Mouse (Mus musculus): Measurements from ENCODE around the gene Krt9.

Gene Krt9

DNA sequence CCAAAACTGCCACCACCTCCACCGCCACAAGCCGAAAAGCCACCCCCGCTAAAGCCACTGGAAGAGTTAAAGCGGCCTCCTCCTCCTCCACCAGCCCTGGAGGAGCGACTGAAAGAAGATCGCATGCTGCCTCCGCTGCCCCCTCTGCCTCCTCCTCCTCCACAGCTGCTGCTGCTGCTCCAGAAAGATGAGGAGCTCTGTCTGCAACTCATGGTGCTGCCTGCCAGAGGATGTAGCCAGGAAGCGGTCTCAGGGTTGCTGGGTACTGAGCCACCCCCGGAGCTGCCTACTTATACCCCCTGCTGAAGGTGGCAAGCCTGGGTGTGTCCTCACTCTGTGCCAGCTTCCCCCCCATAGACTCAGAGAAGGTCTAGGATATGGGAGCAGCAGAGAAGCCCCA, at the start of gene Krt9:
Krt9 (minus strand) TSS at position 255 of the 400 bp plus-strand sequence.
- 37% methylated on average over 9 of the region's 9 CpGs for WGBS

DNA sequence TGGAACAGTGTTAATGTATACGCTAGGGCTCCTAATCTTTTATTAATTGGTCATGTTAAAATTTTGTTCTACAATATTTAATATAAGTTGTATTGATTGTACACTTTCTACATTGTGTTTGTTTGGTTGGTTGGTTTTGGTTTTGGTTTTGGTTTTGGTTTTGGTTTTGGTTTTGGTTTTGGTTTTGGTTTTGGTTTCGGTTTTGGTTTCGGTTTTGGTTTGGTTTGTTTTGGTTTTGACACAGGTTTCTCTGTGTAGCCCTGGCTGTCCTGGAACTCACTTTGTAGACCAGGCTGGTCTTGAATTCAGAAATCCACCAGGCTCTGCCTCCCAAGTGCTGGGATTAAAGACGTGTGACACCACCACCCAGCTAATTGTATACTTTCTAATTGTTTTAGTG, 47.2 kb upstream of the Krt9 start:
- 90% methylated on average over 4 of the region's 4 CpGs for WGBS

DNA sequence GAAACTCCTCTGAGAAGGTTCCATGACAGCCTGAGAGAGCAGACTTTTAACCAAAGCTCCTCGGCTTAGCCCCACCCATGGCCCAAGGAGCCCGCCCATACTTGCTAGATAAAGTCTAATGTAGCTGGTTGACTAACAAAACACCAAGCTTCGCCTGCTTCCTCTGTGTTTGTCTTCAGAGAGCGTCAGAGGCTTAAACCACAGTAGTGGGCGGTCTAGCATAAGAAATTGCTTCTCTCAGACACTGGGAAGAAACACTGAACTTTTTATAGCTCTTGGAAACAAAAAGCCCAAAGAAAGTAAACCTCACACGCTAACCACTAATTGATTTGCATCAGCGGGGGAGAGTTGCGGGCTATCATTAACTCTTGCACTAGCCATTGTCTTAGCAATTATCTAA, 28.7 kb upstream of the Krt9 start:
- WGBS, result 33% methylated on average over 8 of the region's 8 CpGs

DNA sequence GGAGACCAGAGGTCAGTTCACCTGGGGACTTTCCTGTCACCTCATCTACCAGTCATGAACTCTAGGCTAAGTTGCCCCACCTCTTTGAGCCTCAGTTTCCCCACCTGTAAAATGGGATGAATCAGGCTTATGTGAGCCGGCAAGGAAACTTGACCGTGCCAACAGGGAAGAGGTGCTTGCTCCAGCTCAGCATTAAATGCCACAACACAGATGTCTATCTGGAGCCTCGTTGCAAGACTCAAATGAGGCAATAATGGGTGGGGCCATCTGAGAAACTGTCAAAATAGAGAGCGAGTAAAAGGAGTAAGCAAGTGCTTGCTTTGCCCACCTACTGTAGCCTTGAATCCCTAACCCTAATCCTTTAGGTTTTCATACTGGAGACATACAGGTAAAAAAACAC, 26.3 kb upstream of the Krt9 start:
- 81% methylated on average over 4 of the region's 4 CpGs for WGBS

DNA sequence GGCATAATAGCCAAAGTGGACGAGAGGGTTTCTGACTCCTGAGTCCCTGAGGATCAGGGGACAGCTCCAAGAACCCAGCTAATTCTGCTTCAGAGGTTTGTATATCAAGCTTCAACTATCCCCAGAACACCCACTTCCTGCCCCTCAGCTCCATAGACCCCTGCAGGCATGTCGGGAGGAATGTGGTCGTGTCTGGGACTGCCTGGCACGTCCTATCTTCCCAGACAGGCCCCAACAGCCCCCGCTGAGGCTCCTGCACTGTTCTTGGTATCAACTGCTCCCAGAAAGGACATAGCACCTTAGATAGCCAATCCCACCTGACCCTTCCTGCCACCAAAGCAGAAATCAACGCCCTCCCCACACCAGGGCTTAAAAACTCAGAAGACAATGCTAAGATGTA, 15.5 kb upstream of the Krt9 start:
- WGBS, result 77% methylated on average over 6 of the region's 6 CpGs

DNA sequence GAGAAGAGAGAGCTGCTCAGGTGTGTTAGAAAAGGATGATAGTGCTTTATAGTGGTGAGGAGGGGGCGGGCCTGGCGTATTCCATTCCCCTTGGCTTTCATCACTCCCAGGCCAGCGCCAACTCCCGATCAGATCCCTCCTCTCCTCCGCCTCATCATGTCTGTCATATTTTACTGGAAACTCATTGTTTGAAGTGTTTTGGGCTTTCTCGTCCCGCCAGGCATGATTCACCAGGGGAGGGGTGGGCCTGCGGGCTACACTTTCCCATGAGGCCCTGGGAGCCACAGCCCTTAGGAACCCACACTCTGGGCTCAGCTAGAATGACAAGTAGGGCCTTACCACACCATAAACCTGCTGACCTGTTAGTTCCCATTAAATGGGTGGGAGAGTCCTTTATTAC, 14.5 kb upstream of the Krt9 start, which contains the start of gene Krt14:
Krt14 (minus strand) TSS at position 51 of the 400 bp plus-strand sequence.
- 81% methylated on average over 8 of the region's 8 CpGs for WGBS

DNA sequence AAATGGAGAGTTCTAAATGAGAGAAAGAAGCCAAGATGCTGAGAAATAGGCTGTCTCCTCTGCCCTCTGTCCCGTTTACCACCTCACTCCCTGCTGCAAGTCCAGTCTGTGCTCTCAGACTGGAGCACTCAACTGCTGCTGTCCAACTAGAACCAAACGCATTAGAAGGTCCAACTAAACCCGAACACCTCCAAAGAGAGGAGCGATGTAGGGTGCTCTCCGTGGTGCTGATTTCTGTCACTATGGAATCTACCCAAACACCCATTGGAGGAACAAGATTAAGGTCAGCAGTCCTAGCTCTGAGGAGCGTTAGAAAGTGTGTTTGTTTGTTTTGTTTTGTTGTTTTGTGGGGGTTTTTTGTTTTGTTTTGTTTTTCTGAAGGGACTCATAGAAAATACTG, 10.4 kb upstream of the Krt9 start:
- 56% methylated on average over 6 of the region's 6 CpGs for WGBS

DNA sequence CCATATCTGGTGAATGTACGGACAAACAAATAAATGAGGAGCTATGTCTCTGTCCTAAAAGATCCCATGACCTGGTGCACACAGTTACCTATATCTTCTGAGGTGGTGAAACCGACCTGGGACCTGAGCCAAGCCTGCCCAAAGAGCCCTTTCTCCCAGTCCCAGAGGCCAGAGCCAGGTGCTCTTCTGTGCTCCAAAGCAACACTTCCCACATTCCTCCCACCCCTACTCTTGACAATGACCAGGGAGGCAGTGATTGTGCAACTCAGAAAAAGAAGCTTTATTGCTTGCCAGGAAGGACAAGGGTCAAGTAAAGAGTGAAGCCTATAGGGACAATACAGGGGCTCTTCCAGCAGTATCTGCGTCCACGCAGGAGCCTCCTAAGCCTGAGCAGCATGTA, 9.9 kb upstream of the Krt9 start:
- 84% methylated on average over 4 of the region's 4 CpGs for WGBS

DNA sequence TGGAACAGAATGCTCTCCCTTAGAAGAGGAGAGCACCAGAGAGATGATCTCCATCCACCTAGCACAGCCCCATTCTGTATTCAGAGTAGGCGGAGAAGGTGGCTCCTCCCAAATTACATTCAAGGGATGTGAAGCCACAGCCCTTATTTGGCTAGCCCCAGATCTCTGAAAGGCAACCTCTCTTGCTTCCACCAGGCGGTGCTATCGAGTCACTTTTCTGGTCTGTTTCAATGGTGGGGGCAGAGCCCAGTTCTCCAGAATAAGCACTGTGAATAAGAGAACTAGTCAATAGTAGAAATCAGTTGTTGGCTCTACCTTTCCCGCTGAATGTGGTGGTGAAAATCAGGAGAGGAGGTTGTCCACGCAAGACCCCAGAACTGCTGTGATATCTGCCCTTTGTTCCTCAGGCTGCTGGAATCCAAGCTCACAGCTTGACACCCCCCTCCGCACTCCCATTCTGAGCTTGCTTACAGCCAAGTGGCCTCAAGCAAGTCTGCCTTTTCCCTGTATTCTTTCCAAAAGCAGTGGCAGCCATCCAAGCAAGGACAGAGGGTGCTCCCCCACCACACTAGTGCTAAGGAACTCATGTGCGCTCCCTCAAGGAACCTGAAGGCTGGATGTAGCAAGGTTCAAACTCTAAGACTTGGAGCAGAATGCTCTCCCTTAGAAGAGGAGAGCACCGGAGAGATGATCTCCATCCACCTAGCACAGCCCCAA, 7.2 kb upstream of the Krt9 start:
- 53% methylated on average over 8 of the region's 8 CpGs for WGBS

DNA sequence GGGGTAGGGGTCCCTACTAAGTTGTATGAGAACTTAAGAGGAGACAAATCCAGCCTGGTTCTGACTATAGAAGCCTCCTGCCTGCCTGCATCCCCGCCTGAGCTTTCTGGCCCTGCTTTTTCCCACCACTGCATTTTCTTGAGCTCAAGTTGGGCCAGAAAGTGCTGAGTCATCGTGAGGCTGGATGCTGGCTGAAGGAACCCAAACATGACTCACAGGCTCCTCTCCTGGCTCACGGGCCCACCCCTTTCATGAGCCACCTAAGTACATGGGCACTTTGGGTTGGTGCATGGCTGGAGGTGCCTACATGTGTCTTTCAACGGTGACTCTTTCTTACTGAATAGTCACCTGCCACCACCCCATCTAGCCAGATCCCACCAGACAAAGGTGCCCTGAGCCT, 5.6 kb upstream of the Krt9 start:
- WGBS, result 47% methylated on average over 4 of the region's 4 CpGs

DNA sequence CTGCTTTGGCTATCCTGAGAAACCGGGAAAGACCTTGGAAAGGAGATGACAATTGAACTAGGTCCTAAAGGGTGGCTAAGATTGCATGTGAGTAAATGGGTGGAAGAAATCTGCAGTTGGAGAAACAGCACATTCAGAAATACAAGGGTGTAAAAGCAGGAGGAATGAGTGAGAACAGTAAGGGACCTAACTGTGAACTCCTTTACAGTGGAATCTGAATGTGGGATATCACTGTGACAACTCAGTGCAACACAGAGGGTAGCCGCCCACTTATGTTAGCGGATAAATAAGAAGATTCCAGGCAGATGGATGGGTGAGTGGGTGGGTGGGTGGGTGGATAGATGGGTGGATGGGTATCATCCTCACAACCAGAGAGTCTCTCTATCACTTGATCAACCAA, 1.2 kb downstream of the Krt9 start:
- WGBS, result 68% methylated on average over 3 of the region's 3 CpGs

DNA sequence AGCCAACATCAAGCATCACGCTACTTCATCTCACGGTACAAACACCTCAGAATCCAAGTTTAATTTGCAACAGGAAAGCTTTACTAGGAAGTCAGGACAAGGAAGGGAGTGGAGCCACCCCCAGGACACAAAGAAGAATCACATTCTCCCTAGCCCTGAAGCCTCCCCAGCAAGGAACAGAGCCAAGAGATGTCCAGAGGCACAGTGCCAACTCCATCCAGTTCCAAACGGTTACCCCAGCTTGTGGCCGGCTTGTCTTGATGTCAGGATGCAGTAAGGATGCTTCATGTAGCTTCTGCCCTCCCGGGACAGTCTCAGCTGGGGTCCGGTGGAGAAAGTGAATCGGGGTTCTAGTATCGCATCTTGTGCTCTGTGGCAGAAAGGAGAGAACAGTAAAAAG, 6.3 kb downstream of the Krt9 start:
- WGBS, result 78% methylated on average over 8 of the region's 8 CpGs

DNA sequence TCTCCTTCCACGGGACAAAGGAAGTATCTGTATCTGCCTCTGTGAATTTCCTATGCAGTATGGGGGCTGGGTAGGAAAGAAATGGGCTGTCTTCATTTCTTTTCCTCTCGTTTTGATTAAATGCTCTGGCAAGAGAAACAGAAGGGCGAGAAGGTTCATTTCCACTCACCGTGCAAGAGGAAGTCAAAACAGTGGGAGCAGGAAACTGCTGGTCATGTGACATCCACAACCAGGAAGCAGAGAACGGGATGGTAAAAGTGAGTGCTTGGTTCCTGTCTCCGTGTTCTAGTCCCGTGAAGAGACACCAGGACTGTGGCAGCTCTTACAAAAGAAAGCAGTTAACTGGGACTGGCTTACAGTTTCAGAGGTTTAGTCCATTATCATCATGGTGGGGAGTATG, 11.3 kb downstream of the Krt9 start:
- 67% methylated on average over 7 of the region's 7 CpGs for WGBS

DNA sequence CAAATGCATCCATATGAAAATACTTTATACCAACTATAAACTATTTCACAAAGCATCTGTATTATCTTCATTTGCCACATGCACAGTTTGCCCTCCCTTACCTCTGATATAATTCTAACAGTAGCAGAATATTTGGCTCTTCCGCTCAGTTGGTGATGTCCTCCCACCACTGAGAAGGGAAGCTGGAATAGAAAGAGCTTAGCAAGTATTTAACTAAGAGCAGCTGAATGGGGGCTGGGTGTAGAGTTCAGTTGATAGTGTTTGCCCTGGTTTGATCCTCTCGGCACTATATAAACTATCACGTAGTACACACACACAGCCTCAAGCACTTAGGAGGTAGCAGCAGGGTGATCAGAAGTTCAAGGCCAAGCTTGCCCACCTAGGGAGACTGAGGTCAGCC, 13.8 kb downstream of the Krt9 start:
- 40% methylated on average over 3 of the region's 3 CpGs for WGBS

DNA sequence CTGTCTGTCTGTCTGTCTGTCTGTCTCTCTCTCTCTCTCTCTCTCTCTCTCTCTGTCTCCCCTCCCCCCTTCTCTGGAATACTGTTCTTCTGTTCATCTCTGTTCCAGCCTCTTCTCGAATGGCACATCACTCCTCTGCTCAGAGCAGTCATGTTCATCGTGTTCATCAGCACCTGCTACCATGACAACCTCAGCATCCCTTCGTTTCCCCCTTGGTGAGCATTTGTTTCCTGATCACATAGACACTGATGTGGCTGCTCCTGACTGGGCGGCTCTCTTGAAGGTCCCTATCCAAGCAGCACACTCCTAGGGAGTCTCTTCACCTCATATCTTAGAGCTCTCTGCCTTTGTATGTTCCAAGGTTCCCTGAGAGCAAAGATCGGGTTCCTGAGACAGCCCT, 14.7 kb downstream of the Krt9 start:
- WGBS, result 45% methylated on average over 5 of the region's 5 CpGs

DNA sequence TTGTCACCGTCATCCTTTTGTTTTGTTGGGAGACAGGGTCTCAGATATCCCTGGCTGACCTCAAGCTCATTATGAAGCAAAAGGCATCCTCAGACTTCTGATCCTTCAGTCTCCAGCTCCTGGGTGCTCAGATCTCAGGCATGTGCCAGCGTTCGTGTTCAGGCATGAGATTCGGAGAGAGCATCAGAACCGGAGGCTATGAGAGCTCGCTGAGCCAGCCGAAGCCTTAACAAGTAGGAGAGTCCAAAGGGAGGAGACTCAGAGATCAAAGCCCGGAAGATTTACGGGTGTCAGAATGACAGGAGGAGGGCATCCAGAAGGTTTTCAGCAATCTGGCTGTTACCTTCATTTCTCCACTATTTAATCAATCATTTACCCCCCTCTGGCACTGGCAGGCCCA, 16.3 kb downstream of the Krt9 start:
- 90% methylated on average over 9 of the region's 9 CpGs for WGBS

DNA sequence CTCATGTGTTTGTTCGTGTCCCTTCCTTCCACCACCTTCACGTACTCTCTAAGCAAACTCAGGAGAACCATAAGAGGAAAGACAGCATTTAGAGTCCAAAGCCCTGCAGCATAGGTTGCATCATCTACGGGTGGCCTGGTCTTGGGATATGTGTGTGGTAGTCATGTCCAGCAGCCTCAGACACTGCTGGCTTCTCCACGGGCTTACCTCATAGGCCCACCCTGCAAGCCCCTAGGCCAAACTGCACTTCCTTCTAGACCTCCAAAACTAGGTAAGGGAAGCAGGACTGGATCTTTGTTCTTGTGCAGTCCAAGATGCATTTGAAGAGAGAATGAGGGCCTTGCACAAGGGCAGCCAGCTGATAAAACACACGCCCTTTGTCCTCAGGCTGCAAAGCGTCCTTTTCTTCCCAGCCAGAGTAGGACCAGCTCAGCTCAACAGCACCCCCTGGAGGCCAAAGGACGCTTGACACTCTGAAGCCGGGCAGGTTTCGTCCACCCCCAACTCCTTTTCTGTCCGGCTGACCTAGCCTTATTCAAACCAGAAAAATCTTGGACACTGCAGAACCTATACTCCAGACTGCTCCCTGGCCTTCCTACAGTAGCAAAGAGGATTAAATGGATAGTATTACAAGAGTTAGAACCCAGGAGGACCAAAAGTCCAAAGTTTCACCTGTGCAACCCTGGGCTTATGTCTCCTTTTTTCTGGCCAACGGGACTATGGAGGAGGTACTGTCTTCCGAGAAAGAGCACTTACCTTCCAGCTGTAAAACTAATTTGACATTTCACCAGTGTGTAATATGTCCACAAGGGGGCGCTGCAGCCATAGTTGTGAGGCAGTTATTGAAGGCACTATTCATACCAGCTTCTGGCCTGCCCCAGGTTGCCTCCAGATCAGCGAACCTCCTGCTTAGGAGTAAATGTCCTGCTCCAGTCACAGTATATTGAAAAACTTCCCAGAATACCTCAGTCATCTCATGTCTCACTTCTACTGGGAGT, 24.0 kb downstream of the Krt9 start:
- WGBS, result 28% methylated on average over 14 of the region's 14 CpGs

DNA sequence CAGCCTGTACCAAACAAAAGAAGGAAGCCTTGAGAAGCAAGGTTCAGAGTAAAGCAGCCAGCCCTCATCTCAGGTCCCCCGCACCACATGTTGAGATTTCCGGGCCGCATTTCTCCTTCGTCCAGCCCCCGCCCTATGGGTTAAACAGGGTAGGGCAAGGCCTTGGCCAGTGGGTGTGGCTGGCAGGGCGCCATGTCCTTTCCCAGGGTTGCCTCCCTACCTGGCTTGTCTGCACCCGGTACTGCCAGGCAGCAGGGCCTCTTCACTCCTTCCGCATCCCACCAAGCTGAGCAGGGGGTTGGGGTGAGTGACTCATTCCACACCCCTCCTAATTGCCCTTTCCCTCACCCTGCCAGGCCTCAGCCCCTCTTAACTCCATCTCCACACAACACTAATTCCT, 25.0 kb downstream of the Krt9 start:
- WGBS, result 85% methylated on average over 8 of the region's 8 CpGs

DNA sequence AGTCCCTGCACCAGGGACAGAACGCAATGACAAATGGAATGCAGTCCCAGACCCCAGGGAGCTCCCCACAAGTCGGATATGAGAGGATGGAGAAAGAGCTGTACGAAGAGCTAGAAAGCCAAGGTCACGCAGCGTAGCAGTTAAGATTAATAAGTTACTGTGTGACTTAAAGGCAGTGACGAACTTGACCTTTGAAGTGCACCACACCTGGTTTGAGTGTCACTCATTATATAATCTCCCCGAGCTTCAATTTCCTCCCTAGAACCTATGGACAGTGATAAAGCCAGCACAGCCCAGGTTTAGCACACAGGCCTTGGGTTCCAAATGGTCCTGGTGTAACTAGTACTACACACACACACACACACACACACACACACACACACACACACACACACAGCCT, 28.7 kb downstream of the Krt9 start:
- 81% methylated on average over 7 of the region's 7 CpGs for WGBS

DNA sequence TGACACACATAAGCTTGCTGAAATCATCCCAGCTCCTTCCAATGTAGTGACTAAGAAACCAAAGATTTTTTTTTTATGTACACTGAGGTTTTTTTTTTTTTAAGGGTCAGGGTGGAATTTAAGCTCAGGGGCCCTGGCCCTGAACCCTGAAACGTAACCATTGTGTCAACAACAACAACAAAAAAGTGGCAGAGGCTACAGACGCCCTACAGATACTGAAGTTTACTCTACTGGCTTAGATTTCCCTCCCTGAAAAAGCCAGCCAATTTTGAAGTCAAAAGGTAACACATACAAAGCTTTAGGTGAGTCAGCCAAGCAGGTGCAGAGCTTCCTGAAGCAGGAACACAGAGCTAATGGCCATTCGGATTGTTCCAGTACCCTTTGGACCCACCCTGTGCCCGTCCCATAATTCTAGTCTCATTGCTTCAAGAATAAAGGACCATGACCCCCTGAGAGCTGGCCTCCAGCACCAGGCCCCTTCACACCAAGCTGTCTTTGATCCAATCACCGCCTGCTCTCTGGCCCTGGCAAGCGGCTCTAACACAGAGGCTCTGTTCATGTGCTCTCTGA, 35.1 kb downstream of the Krt9 start:
- WGBS, result 76% methylated on average over 6 of the region's 6 CpGs

DNA sequence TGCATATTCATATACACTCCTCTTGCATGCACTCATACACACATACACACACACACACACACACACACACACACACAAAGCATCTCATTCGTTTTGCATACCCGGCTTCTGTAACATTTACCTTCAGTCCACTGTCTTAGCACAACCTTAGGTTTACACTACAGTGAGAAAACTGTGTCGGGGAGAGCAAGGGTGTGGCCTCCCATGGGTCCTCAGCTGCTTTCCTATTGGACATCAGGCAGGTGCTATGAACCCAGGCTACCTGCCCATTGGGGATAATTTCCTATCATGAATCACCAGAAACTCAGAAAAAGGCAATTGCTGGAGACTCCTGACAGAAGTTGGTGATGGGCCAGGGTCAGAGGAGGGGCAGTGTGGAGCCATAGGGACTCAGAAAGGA, 35.7 kb downstream of the Krt9 start:
- 75% methylated on average over 3 of the region's 3 CpGs for WGBS

DNA sequence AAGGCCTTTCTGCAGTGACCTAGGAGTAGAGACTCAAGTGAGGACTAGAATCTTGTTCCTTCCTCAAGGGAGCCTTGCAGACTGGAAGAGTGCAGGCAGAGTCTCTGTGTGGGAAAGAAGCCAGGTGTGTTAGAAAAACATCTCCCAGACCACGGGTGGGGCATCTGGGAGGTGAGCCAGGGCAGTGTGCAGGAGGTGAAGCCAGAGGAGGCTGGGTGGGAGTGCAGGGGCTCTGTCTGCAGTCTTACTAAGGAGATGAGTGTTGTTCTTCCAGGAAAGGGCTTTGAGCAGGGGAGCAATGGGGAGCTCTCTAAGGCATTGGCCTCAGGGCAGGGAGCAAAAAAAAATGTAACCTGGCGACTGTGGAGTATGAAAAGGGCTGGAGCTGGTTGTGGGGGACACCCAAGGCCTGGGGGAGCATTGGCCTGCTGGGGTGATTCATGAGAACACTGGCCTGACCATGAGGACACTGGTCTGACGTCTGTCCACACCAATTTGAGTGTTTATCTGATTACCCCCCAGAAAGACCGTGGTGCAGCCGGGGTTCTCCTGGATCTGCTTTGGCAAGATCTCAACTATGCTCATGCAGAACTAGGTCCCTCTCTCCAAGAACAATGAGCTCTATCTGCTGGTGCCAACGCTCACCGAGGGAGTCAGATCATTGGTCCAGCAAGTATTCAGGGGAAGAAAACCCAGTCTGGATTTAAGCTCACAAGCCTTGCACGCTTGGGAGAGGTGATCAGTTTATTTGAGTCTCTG, 37.4 kb downstream of the Krt9 start:
- 59% methylated on average over 8 of the region's 8 CpGs for WGBS

All from cerebral cortex, adult 2 months (tissue).